Mouse (Mus musculus) hindbrain, embryonic 14.5 days (tissue): ENCODE results near the gene Tmem95. TPM values are rescaled to one million over a fixed set of nuclear protein-coding genes. Genes with fewer than 3 reads are reported as not detected.

Experiments
- ATAC-seq: fragments of 200-750 bp; cut with Nextera tagmentation; 2 replicates; pipeline ENCODE4 v1.8.0; 2017; ENCODE audit warnings: moderate number of reproducible peaks, mild to moderate bottlenecking, moderate TSS enrichment, moderate library complexity; ENCODE audit not compliant: low FRiP score
- DNase-seq: peaks from one replicate; pipeline ENCODE4 v3.0.0-alpha.2; 2015; ENCODE audit warnings: low spot score
- H3K27ac ChIP-seq: fragments of 300-500 bp; sonication (generic); 2 replicates; pipeline ENCODE4 v1.5.1; 2014; ENCODE audit warnings: mild to moderate bottlenecking, moderate library complexity
- H3K27me3 ChIP-seq: fragments of 300-500 bp; sonication (generic); 2 replicates; pipeline ENCODE4 v1.6.1; 2014; ENCODE audit warnings: mild to moderate bottlenecking, low read length, mixed read lengths; ENCODE audit not compliant: control insufficient read depth, insufficient read depth
- H3K36me3 ChIP-seq: fragments of 300-500 bp; sonication (generic); replicated peaks from 2 replicates; pipeline ENCODE4 v1.6.1; 2014; ENCODE audit not compliant: control insufficient read depth, insufficient read depth
- H3K4me1 ChIP-seq: fragments of 300-500 bp; sonication (generic); replicated peaks from 2 replicates; pipeline ENCODE4 v1.6.1; 2014; ENCODE audit warnings: antibody characterized with exemption, low read length, mixed read lengths; ENCODE audit not compliant: control insufficient read depth, insufficient read depth
- H3K4me2 ChIP-seq: fragments of 300-500 bp; sonication (generic); replicated peaks from 2 replicates; pipeline ENCODE4 v1.6.1; 2014; ENCODE audit warnings: mild to moderate bottlenecking, moderate library complexity
- H3K4me3 ChIP-seq: fragments of 300-500 bp; sonication (generic); replicated peaks from 2 replicates; pipeline ENCODE4 v1.5.1; 2014; ENCODE audit warnings: mild to moderate bottlenecking, low read length
- H3K9ac ChIP-seq: fragments of 300-500 bp; sonication (generic); 2 replicates; pipeline ENCODE4 v1.6.1; 2014
- H3K9me3 ChIP-seq: fragments of 300-500 bp; sonication (generic); 2 replicates; pipeline ENCODE4 v1.6.1; 2016; ENCODE audit warnings: low read length; ENCODE audit not compliant: control insufficient read depth
- WGBS: fragments of 180-500 bp; shearing (Covaris S2); extraction: QIAGEN DNeasy Blood & Tissue Kit; methylation state at CpG from one replicate; pipeline ENCODE4 v1.1.7; 2014; 5-methylcytosine and 5-hydroxymethylcytosine counted together
- polyA plus RNA-seq: library from polyadenylated mRNA; unstranded; fragments of >200 nt; fragmentation: Nextera tagmentation; extraction: Ambion mirVana; gene quantifications from 2 replicates; pipeline ENCODE4 v1.2.1, GENCODE M21; 2014

Gene Tmem95
- polyA plus RNA-seq, 1 experiment from 2014 or later, result not detected

GRCm38 (mm10) chr11:69883066-69883465, 5.2 kb upstream of the Tmem95 start:
- Histone ChIP-seq H3K9ac (no peak overlapping the region), H3K4me2 (no peak overlapping the region), H3K4me1 (peaks cover 16% of the 10 kb centered on the region; the same call in 1 of the 2 replicates), H3K4me3 (no peak overlapping the region), H3K27me3 (peaks cover 15% of the 10 kb centered on the region), H3K36me3 (no peaks in the 10 kb centered on the region), H3K9me3 (no peaks in the 10 kb centered on the region), H3K27ac (no peak overlapping the region)
- ATAC-seq, result no peak
- DNase-seq, result no peak
- WGBS, result 63% methylated on average over 4 of the region's 4 CpGs

- DNase-seq (no peak), ATAC-seq (no peak)
- Histone ChIP-seq H3K27ac (no peak overlapping the region), H3K4me1 (peaks cover 16% of the 10 kb centered on the region; the same call in 1 of the 2 replicates), H3K4me2 (peak overlapping the region; percentile 66), H3K36me3 (no peaks in the 10 kb centered on the region), H3K9me3 (no peaks in the 10 kb centered on the region), H3K4me3 (peak overlapping the region; percentile 37), H3K27me3 (peaks cover 15% of the 10 kb centered on the region), H3K9ac (peak overlapping the region; percentile 57)
- 62% methylated on average over 21 of the region's 21 CpGs for WGBS
Measured at GRCm38 (mm10) chr11:69881787-69882670, 4.2 kb upstream of the Tmem95 start.

- ATAC-seq (peak; percentile 80), DNase-seq (peak; percentile 49)
- Histone ChIP-seq H3K9me3 (no peaks in the 10 kb centered on the region), H3K36me3 (no peaks in the 10 kb centered on the region), H3K4me2 (peak within 1 kb of the TSS; percentile 66), H3K27ac (peak within 1 kb of the TSS; percentile 14), H3K4me1 (peaks cover 16% of the 10 kb centered on the region; the same call in 1 of the 2 replicates), H3K9ac (peak within 1 kb of the TSS; percentile 57), H3K27me3 (peaks cover 15% of the 10 kb centered on the region), H3K4me3 (peak within 1 kb of the TSS; percentile 37)
- WGBS, result under 1% methylated on average over 46 of the region's 46 CpGs
Measured at GRCm38 (mm10) chr11:69880853-69881603, 3.2 kb upstream of the Tmem95 start, which contains the start of gene Kctd11. Gene Kctd11, minus strand, starts transcription at chr11:69881406.

- H3K27ac ChIP-seq, result peak overlapping the region; percentile 14
- WGBS, result 0% methylated on average over 18 of the region's 18 CpGs
Measured at GRCm38 (mm10) chr11:69880506-69880852, 2.7 kb upstream of the Tmem95 start.

GRCm38 (mm10) chr11:69879711-69880110, 1.9 kb upstream of the Tmem95 start:
- Histone ChIP-seq H3K4me1 (peaks cover 16% of the 10 kb centered on the region; the same call in 1 of the 2 replicates), H3K36me3 (no peaks in the 10 kb centered on the region), H3K4me2 (peak overlapping the region; percentile 66), H3K4me3 (peak overlapping the region; percentile 37), H3K27ac (no peak overlapping the region), H3K9ac (no peak overlapping the region), H3K27me3 (peaks cover 15% of the 10 kb centered on the region), H3K9me3 (no peaks in the 10 kb centered on the region)
- ATAC-seq (no peak), DNase-seq (no peak)
- 55% methylated on average over 15 of the region's 15 CpGs for WGBS

More at GRCm38 (mm10) chr11:69880506-69880852, 2.7 kb upstream of the Tmem95 start:
- DNase-seq (peak; percentile 68), ATAC-seq (0 out of 2 replicates have a peak, but pooled peaks have one; percentile 25)
- H3K4me2 ChIP-seq, result peak overlapping the region; percentile 66
- no peaks in the 10 kb centered on the region for H3K9me3 ChIP-seq
- peaks cover 15% of the 10 kb centered on the region for H3K27me3 ChIP-seq
- peak overlapping the region; percentile 37 for H3K4me3 ChIP-seq
- H3K4me1 ChIP-seq, result peaks cover 16% of the 10 kb centered on the region; the same call in 1 of the 2 replicates
- peak overlapping the region; percentile 57 for H3K9ac ChIP-seq
- no peaks in the 10 kb centered on the region for H3K36me3 ChIP-seq

- Histone ChIP-seq H3K4me3 (no peak overlapping the region), H3K4me1 (peaks cover 16% of the 10 kb centered on the region; the same call in 1 of the 2 replicates), H3K9me3 (no peaks in the 10 kb centered on the region), H3K4me2 (0 out of 2 replicates have a peak overlapping the region, but pooled peaks have one; percentile 66), H3K9ac (no peak overlapping the region), H3K27ac (no peak overlapping the region), H3K36me3 (no peaks in the 10 kb centered on the region), H3K27me3 (peaks cover 15% of the 10 kb centered on the region)
- 92% methylated on average over 6 of the region's 6 CpGs for WGBS
- ATAC-seq, result no peak
- DNase-seq, result no peak
Measured at GRCm38 (mm10) chr11:69878952-69879351, 1.1 kb upstream of the Tmem95 start.

- no peak overlapping the region for H3K9ac ChIP-seq
- 73% methylated on average over 3 of the region's 3 CpGs for WGBS
- DNase-seq, result no peak
- H3K27ac ChIP-seq, result no peak overlapping the region
- no peak overlapping the region for H3K4me2 ChIP-seq
- peaks cover 15% of the 10 kb centered on the region for H3K27me3 ChIP-seq
- H3K4me1 ChIP-seq, result peaks cover 16% of the 10 kb centered on the region; the same call in 1 of the 2 replicates
- no peaks in the 10 kb centered on the region for H3K9me3 ChIP-seq
- no peak overlapping the region for H3K4me3 ChIP-seq
- ATAC-seq, result no peak
- no peaks in the 10 kb centered on the region for H3K36me3 ChIP-seq
Measured at GRCm38 (mm10) chr11:69878399-69878798, 581 bp upstream of the Tmem95 start.

- peak overlapping the region; percentile 29 for H3K4me2 ChIP-seq
- H3K27me3 ChIP-seq, result peaks cover 9% of the 10 kb centered on the region
- WGBS, result 2% methylated on average over 12 of the region's 12 CpGs
- no peak overlapping the region for H3K27ac ChIP-seq
- ATAC-seq, result no peak
- peaks cover 16% of the 10 kb centered on the region; the same call in 1 of the 2 replicates for H3K4me1 ChIP-seq
- H3K9ac ChIP-seq, result no peak overlapping the region
- H3K4me3 ChIP-seq, result 0 out of 2 replicates have a peak overlapping the region, but pooled peaks have one; percentile 9
- no peaks in the 10 kb centered on the region for H3K36me3 ChIP-seq
- H3K9me3 ChIP-seq, result no peaks in the 10 kb centered on the region
- DNase-seq, result peak; percentile 70
Measured at GRCm38 (mm10) chr11:69876867-69877266, 951 bp downstream of the Tmem95 start.

GRCm38 (mm10) chr11:69876186-69876585, 1.6 kb downstream of the Tmem95 start:
- WGBS, result 66% methylated on average over 7 of the region's 7 CpGs
- H3K27ac ChIP-seq, result no peak overlapping the region
- no peaks in the 10 kb centered on the region for H3K36me3 ChIP-seq
- H3K27me3 ChIP-seq, result peaks cover 6% of the 10 kb centered on the region; the same call in 1 of the 2 replicates
- H3K9me3 ChIP-seq, result no peaks in the 10 kb centered on the region
- no peak overlapping the region for H3K9ac ChIP-seq
- no peak for DNase-seq
- no peak overlapping the region for H3K4me2 ChIP-seq
- H3K4me3 ChIP-seq, result no peak overlapping the region
- H3K4me1 ChIP-seq, result peaks cover 11% of the 10 kb centered on the region; the same call in 1 of the 2 replicates
- ATAC-seq, result no peak
